Mouse (Mus musculus): ENCODE results near the gene Kcnq1.

Gene Kcnq1

GRCm38 (mm10) chr7:143132815-143133214, 26.7 kb downstream of the Kcnq1 start:
- DNase-seq (ENCODE audit: low spot score in 2 of 2) = no peak

- no peak for DNase-seq (ENCODE audit: low spot score in 2 of 2)
Observed at GRCm38 (mm10) chr7:143136125-143136524, 30.0 kb downstream of the Kcnq1 start.

GRCm38 (mm10) chr7:143136561-143136960, 30.4 kb downstream of the Kcnq1 start:
- DNase-seq (ENCODE audit: low spot score in 2 of 2) = no peak

GRCm38 (mm10) chr7:143138789-143139188, 32.6 kb downstream of the Kcnq1 start:
- peak; percentile 38 to 67 for DNase-seq (ENCODE audit: low spot score in 2 of 2)

- no peak for DNase-seq (ENCODE audit: low spot score in 2 of 2)
Observed at GRCm38 (mm10) chr7:143139932-143140331, 33.8 kb downstream of the Kcnq1 start.

- no peak for DNase-seq (ENCODE audit: low spot score in 2 of 2)
Observed at GRCm38 (mm10) chr7:143142680-143143079, 36.5 kb downstream of the Kcnq1 start.

GRCm38 (mm10) chr7:143147015-143147414, 40.9 kb downstream of the Kcnq1 start:
- peak in 1 of 2 experiments; percentile 17 for DNase-seq (ENCODE audit: low spot score in 2 of 2)

GRCm38 (mm10) chr7:143151171-143151570, 45.0 kb downstream of the Kcnq1 start:
- peak in 1 of 2 experiments; percentile 27 for DNase-seq (ENCODE audit: low spot score in 2 of 2)

GRCm38 (mm10) chr7:143152350-143152749, 46.2 kb downstream of the Kcnq1 start:
- DNase-seq (ENCODE audit: low spot score in 2 of 2) = no peak

GRCm38 (mm10) chr7:143153915-143154373, 47.8 kb downstream of the Kcnq1 start:
- peak; percentile 67 to 84 for DNase-seq (ENCODE audit: low spot score in 2 of 2)

- DNase-seq (ENCODE audit: low spot score in 2 of 2) = no peak
Observed at GRCm38 (mm10) chr7:143154458-143154871, 48.3 kb downstream of the Kcnq1 start.

- DNase-seq (ENCODE audit: low spot score in 2 of 2) = no peak
Observed at GRCm38 (mm10) chr7:143155257-143155656, 49.1 kb downstream of the Kcnq1 start.

GRCm38 (mm10) chr7:143158690-143159425, 52.7 kb downstream of the Kcnq1 start:
- no peak for DNase-seq (ENCODE audit: low spot score in 2 of 2)

GRCm38 (mm10) chr7:143159446-143159845, 53.3 kb downstream of the Kcnq1 start:
- no peak for DNase-seq (ENCODE audit: low spot score in 2 of 2)

- DNase-seq (ENCODE audit: low spot score in 2 of 2) = no peak
Observed at GRCm38 (mm10) chr7:143160057-143160456, 53.9 kb downstream of the Kcnq1 start.

GRCm38 (mm10) chr7:143162051-143162450, 55.9 kb downstream of the Kcnq1 start:
- DNase-seq (ENCODE audit: low spot score in 2 of 2) = no peak

- no peak for DNase-seq (ENCODE audit: low spot score in 2 of 2)
Observed at GRCm38 (mm10) chr7:143164074-143164473, 57.9 kb downstream of the Kcnq1 start.

GRCm38 (mm10) chr7:143165687-143166265, 59.6 kb downstream of the Kcnq1 start:
- no peak for DNase-seq (ENCODE audit: low spot score in 2 of 2)

GRCm38 (mm10) chr7:143167275-143167674, 61.1 kb downstream of the Kcnq1 start:
- no peak for DNase-seq (ENCODE audit: low spot score in 2 of 2)

GRCm38 (mm10) chr7:143169371-143169770, 63.2 kb downstream of the Kcnq1 start:
- no peak for DNase-seq (ENCODE audit: low spot score in 2 of 2)

GRCm38 (mm10) chr7:143172914-143173547, 66.9 kb downstream of the Kcnq1 start:
- DNase-seq (ENCODE audit: low spot score in 2 of 2) = no peak

GRCm38 (mm10) chr7:143174633-143175032, 68.5 kb downstream of the Kcnq1 start:
- DNase-seq (ENCODE audit: low spot score in 2 of 2) = no peak

GRCm38 (mm10) chr7:143178831-143179230, 72.7 kb downstream of the Kcnq1 start:
- DNase-seq (ENCODE audit: low spot score in 2 of 2) = no peak

Data from urinary bladder, adult 18-20 months (tissue).